Mouse (Mus musculus): ENCODE data around the gene Dkkl1.
"Not testable (repeated sequence)": the region's sequence is repeated elsewhere in the genome, so short reads cannot be mapped to it uniquely, and the experiment has no call there.

Dkkl1 gene

GRCm38 (mm10) chr7:45211851-45212251 lies at the start of gene Dkkl1:
Gene Dkkl1 (minus strand): TSS chr7:45212147.
- DNase-seq (ENCODE audit: low spot score): no peak

- no peak for DNase-seq (ENCODE audit: low spot score)
Observed at GRCm38 (mm10) chr7:45259281-45259680, 47.3 kb upstream of the Dkkl1 start.

- peak; percentile 4 for DNase-seq (ENCODE audit: low spot score)
Observed at GRCm38 (mm10) chr7:45257063-45257840, 45.3 kb upstream of the Dkkl1 start.

GRCm38 (mm10) chr7:45255822-45256221 lies 43.9 kb upstream of the Dkkl1 start:
- not testable (repeated sequence) for DNase-seq (ENCODE audit: low spot score)

GRCm38 (mm10) chr7:45253806-45254205 lies 41.9 kb upstream of the Dkkl1 start:
- no peak for DNase-seq (ENCODE audit: low spot score)

GRCm38 (mm10) chr7:45247666-45248065 lies 35.7 kb upstream of the Dkkl1 start:
- DNase-seq (ENCODE audit: low spot score): no peak

GRCm38 (mm10) chr7:45241389-45241749 lies 29.4 kb upstream of the Dkkl1 start:
- DNase-seq (ENCODE audit: low spot score): no peak

GRCm38 (mm10) chr7:45240633-45241388 lies 28.9 kb upstream of the Dkkl1 start, which contains the start of gene Slc6a16:
Gene Slc6a16 (plus strand): TSS chr7:45241085.
- peak; percentile 84 for DNase-seq (ENCODE audit: low spot score)

- no peak for DNase-seq (ENCODE audit: low spot score)
Observed at GRCm38 (mm10) chr7:45240109-45240508, 28.2 kb upstream of the Dkkl1 start.

- no peak for DNase-seq (ENCODE audit: low spot score)
Observed at GRCm38 (mm10) chr7:45238723-45239496, 27.0 kb upstream of the Dkkl1 start, which contains the start of gene Cd37. Gene Cd37 (minus strand): TSS chr7:45239115.

- peak; percentile 4 for DNase-seq (ENCODE audit: low spot score)
Observed at GRCm38 (mm10) chr7:45237747-45238699, 26.1 kb upstream of the Dkkl1 start.

GRCm38 (mm10) chr7:45235656-45236180 lies 23.8 kb upstream of the Dkkl1 start:
- DNase-seq (ENCODE audit: low spot score): no peak

GRCm38 (mm10) chr7:45234922-45235571 lies 23.1 kb upstream of the Dkkl1 start:
- no peak for DNase-seq (ENCODE audit: low spot score)

GRCm38 (mm10) chr7:45234333-45234841 lies 22.4 kb upstream of the Dkkl1 start:
- DNase-seq (ENCODE audit: low spot score): no peak

GRCm38 (mm10) chr7:45233580-45234332 lies 21.8 kb upstream of the Dkkl1 start:
- no peak for DNase-seq (ENCODE audit: low spot score)

GRCm38 (mm10) chr7:45232716-45233465 lies 20.9 kb upstream of the Dkkl1 start:
- no peak for DNase-seq (ENCODE audit: low spot score)

- DNase-seq (ENCODE audit: low spot score): no peak
Observed at GRCm38 (mm10) chr7:45231941-45232340, 20.0 kb upstream of the Dkkl1 start.

GRCm38 (mm10) chr7:45231192-45231591 lies 19.2 kb upstream of the Dkkl1 start:
- DNase-seq (ENCODE audit: low spot score): no peak
